Mouse (Mus musculus): ENCODE measurements around the gene Lsm10.
"Not testable (repeated sequence)": the region's sequence is repeated elsewhere in the genome, so short reads cannot be mapped to it uniquely, and the experiment has no call there.

Gene Lsm10

GRCm38 (mm10) chr4:126096464-126097111 lies at the start of gene Lsm10:
TSS of gene Lsm10 (plus strand) at chr4:126096623.
- peak; percentile 98 for DNase-seq

DNA sequence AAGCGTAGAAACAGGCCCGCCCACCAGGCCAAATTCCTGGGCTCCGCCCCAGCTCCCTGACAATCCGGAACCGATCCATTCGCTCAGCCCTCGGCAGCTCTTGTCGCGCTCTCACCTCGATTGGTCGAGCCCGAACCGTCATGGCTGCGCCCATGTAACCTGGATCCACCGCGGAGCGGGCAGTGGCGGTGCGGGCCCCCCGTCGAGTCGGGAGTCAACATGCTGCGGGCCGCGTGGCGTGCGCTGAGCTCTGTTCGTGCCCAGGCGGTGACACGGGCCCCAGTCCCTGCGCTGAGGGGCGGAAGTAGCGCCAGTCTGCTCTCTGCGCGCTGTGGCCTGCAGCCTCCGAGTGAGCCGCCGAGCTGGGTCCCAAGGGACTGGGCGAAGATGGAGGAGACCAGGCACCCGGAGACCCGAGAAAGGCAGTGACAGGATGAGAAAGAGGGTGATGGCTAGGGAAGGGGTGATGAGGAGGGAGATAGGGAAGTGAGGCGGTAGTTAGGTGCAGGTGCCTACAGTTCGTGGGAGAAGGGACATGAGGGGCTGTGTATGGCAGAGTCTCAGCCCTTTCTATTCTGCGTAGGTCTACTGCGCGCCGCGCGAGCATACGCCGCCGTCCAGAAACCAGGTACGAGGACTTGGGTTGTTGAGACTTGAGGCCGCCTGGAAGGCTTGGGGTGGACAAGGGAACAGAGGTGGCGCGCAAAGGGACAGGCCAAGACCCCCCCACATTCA lies 49.4 kb upstream of the Lsm10 start, which contains the start of gene Mrps15:
Gene Mrps15 (plus strand): TSS at position 75 of the 735 bp plus-strand sequence.
- DNase-seq, result peak; percentile 91

DNA sequence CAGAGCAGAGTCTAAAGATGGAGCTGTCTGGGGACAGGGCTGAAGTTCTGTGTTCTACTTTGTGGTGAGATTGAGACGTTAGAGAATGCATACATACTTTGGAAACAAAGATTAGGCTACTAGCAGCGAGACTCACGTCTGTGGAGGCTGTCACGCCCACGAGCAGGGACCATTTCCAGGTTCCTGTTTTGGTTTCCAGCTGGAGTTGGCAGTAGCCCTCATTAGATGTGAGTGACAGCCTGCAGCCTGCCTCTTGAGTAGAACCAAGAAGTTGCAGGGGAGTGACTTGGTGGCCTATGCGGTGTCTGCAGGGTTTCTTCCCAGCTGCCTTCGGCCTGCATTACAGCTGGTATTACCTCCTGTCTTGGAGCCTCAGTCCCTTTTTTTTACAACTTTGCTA lies 44.8 kb upstream of the Lsm10 start:
- no peak for DNase-seq

GRCm38 (mm10) chr4:126057207-126058133 lies 39.0 kb upstream of the Lsm10 start:
- DNase-seq, result no peak

- DNase-seq, result peak; percentile 94
Observed at GRCm38 (mm10) chr4:126058134-126058996, 38.1 kb upstream of the Lsm10 start, which contains the start of gene Oscp1. TSS of gene Oscp1 (plus strand) at chr4:126058565.

DNA sequence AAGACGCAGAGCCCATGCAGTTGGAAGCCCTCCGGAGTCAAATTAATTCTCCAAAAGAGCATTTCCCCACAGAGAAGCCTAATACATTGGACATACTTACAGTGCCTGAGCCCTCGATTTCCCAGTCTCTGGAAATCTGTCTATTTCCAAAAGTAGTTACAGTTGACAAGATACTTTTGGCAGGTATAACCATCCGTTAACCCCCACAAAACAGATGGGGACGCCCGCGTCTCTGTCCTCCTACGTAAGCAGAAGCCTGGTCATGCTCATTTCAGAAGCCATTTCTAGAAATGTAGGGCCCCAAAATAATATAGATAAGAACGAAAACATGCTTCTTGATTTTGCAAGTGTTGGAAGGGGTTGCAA lies 37.4 kb upstream of the Lsm10 start:
- no peak for DNase-seq

- peak; percentile 22 for DNase-seq
Observed at GRCm38 (mm10) chr4:126062856-126063255, 33.6 kb upstream of the Lsm10 start.

GRCm38 (mm10) chr4:126065241-126065640 lies 31.2 kb upstream of the Lsm10 start:
- no peak for DNase-seq

GRCm38 (mm10) chr4:126067401-126068077 lies 28.9 kb upstream of the Lsm10 start:
- DNase-seq, result no peak

DNA sequence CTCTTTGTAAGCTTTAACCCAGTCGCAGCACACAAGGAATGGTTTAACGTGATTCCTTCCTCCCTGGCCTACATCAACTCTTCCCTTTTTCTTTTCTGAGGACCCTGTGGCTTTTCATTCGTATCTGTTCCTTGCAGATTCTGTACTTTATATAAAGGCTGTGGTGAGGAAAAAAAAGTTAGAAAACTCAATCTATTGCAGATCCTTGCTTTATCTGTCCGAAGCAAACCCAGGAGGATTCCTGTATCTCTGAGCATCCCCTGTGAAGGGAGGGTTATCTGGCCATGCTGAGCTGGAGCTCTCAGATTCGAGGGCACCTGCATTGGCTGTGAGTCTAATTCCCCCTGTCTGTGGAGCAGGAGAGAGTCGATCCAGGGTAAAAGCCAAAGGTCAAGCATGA lies 27.6 kb upstream of the Lsm10 start:
- no peak for DNase-seq

DNA sequence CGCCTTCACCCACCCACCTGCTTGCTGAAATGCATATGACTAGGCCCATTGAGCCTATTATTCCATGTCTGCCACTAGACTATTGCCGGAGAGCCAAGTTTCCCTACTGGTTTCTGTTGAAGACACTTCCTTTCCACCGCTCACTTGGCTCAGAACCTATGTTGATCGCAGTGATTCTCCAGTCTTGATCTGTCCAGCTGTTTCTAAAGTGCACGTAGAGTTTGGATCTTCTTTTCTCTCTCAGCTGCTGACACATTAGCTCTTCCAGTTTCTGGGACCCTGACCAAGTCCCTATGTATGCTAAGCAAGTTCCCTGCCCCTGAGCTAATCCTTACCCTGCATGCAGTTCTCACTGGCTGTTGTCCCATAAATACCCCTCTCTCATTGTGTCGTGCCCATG lies 18.6 kb upstream of the Lsm10 start:
- no peak for DNase-seq

DNA sequence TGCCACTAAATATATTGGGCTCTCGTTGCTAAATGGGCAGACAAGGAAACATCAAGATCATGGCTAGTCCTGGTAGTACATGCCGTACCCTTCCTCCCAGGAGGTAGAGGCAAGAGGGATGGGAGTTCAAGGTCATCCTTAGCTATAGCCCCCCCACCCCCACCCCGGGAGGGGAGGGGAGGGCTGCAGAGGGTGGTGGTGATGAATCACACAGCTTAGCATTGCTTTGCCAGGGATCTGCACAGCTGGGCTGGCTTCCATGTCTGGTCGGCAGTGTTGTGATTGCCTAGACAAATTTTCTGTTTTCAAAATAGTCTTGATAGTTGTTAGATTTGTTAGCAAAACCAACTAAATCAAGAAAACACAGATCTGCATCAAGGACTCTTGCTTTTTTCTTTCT lies 17.2 kb upstream of the Lsm10 start:
- DNase-seq, result no peak

- DNase-seq, result no peak
Observed at GRCm38 (mm10) chr4:126081601-126082000, 14.8 kb upstream of the Lsm10 start.

GRCm38 (mm10) chr4:126083021-126083420 lies 13.4 kb upstream of the Lsm10 start:
- no peak for DNase-seq

DNA sequence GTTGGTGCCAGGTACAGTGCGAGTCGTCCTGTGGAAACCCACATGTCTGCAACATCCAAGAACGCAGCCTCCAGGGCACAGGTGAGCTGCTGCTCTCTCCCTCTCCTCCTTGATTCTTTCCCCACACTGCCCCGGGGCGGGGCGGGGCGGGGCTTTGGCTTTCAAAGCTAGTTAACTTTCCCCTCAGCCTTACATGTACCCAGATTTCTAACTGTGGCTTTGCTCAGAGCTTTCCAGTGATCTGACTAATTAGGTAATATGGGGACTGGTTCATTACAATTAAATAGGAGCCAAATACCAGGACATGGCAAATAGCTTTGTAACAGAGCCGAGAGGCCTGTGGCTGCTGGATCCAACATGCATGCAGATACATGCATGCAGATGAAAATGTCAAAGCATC lies 12.0 kb upstream of the Lsm10 start:
- DNase-seq, result no peak

GRCm38 (mm10) chr4:126085996-126086576 lies 10.3 kb upstream of the Lsm10 start:
- DNase-seq, result peak; percentile 89

- DNase-seq, result no peak
Observed at GRCm38 (mm10) chr4:126090101-126090847, 6.1 kb upstream of the Lsm10 start.

GRCm38 (mm10) chr4:126090848-126091124 lies 5.6 kb upstream of the Lsm10 start:
- DNase-seq, result no peak

GRCm38 (mm10) chr4:126091873-126092272 lies 4.5 kb upstream of the Lsm10 start:
- no peak for DNase-seq

GRCm38 (mm10) chr4:126095622-126096430 lies 597 bp upstream of the Lsm10 start:
- DNase-seq, result not testable (repeated sequence)

Measured in kidney, postnatal 14 days (tissue).